Mouse (Mus musculus): ENCODE data around the gene Golt1a.

DNA sequence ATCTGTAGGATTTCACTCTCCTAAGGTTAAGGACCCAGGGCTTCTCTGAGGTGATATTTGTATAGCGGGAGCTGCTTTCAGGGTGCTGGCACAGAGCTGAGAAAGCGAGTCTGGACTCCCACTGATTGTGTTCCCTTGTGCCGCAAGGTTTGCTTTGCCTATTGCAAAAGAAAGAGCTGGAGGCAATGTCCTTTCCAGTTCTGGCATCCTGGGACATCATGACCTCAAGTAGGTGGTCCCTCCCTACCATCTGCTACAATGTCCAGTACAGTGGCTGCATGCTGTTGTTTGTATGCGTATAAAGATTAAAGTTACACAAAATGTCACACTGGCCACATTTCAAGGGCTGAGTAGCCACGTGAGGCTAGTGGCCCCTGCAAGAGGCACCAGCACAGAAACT lies 52.5 kb downstream of the Golt1a start:
- TF ChIP-seq CTCF (conservative IDR thresholded peaks at IDR 0.05; ENCODE audit: low read length) (no peak), NANOG (IDR thresholded peaks at IDR 0.05; ENCODE audit: borderline replicate concordance, low read length) (no peak)
